22 mouse cellular contexts compared by ENCODE assay signal in the genomic region with DNA sequence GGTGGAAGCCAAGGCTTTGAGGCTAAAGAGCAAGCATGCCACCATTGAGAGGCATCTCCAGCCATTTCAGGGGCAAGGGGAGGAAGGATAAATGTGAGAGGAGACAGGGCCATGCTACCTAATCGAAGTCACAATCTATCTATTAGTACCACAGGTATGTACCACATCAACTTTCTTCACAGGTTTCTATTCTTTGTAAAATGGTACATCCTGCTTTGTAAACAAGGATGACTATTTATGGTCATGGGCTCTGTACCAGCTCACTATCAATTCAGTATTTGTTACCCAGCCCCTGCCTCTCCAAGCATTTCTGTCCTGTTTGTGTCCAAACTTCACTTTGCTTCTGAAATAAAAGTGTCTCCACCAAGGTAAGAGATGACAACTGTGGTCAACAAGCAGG.
DNase-seq lines count a peak whose midpoint lies in the region; ATAC-seq and TF ChIP-seq lines count a peak whose summit lies in the region.
"Had no signal": no experiment of that assay in that cellular context is flagged by ENCODE, and none has a peak within 500 bp of the region (broad histone marks: within the 10 kb centered on the region; RNA-seq: fewer than 3 reads in every experiment).

No protein-coding gene starts in this region.

- no peak for DNase-seq in spleen, adult 2 months (ENCODE audit: low read depth in 1 of 2, low spot score in 2 of 2)
- no peak for DNase-seq in spleen, adult 18-20 months
- no peak for DNase-seq in kidney, adult 9 months
- DNase-seq in layer of hippocampus, postnatal 10 days (ENCODE audit: low spot score in 2 of 2) = no peak
- DNase-seq: adrenal gland, adult 8-10 months; adrenal gland, postnatal 25 days; cerebellum, adult 11-12 months; cerebellum, adult 8-10 months; cerebellum, postnatal 10 days; forebrain, postnatal 0 days; gastrocnemius, postnatal 36 days; heart, postnatal 10 days; heart, postnatal 36 days had no signal

- no peak for TF ChIP-seq POLR2A in spleen, adult 2 months (IDR thresholded peaks at IDR 0.05; ENCODE audit: low read depth, low read length)

- WGBS in spleen, adult 2 months = 91% methylated on average over 1 of the region's 1 CpGs

- peaks cover 19% of the 10 kb centered on the region; the same call in 1 of the 2 replicates for H3K4me1 ChIP-seq in spleen, adult 2 months (ENCODE audit: control insufficient read depth, insufficient read depth, insufficient read length)

- peak; percentile 78 for ATAC-seq in CD4-positive, CD25-positive, alpha-beta regulatory T cell, adult 4 months
- ATAC-seq in inflammation-experienced regulatory T-cells, adult 6 months = peak; percentile 68
- ATAC-seq: forebrain, embryonic 14.5 days; forebrain, postnatal 0 days; hindbrain, embryonic 16.5 days; intestine, postnatal 0 days had no signal

- H3K27ac ChIP-seq in spleen, adult 2 months (ENCODE audit: insufficient read depth, low read length) = peak overlapping the region; percentile 31
- H3K27ac ChIP-seq: heart, embryonic 15.5 days; hindbrain, embryonic 10.5 days; hindbrain, embryonic 13.5 days had no signal

- TF ChIP-seq CTCF in spleen, adult 2 months (IDR thresholded peaks at IDR 0.05; ENCODE audit: extremely low read depth, insufficient read depth, insufficient read length, insufficient replicate concordance) = no peak

- no peaks in the 10 kb centered on the region for H3K36me3 ChIP-seq in spleen, adult 2 months (ENCODE audit: control insufficient read depth, insufficient read depth, low read length)
- H3K36me3 ChIP-seq: heart, embryonic 12.5 days; heart, embryonic 15.5 days; hindbrain, embryonic 10.5 days; hindbrain, embryonic 13.5 days had no signal

- no peak overlapping the region for H3K4me3 ChIP-seq in spleen, adult 2 months (ENCODE audit: extremely low read depth, insufficient read depth, insufficient read length)
- H3K4me3 ChIP-seq: heart, embryonic 12.5 days; heart, embryonic 15.5 days; hindbrain, embryonic 10.5 days; hindbrain, embryonic 13.5 days had no signal

- no peaks in the 10 kb centered on the region for H3K27me3 ChIP-seq in spleen, adult 2 months (ENCODE audit: control insufficient read depth, insufficient read depth, low read length)
- H3K27me3 ChIP-seq: heart, embryonic 12.5 days; heart, embryonic 15.5 days; hindbrain, embryonic 13.5 days had no signal
